Mouse (Mus musculus) brain, embryonic 18.5 days (tissue): ENCODE measurements at regions not wholly inside any gene's neighbourhood (a gene's known extent, or its start where the extent isn't known, plus 50 kb on each side); places are given as distances from the start of the nearest gene placed in this dataset.

Source experiments
- DNase-seq: peaks from one replicate; pipeline ENCODE4 v3.0.0-alpha.2; 2012; ENCODE audit warnings: low read depth, low spot score

- no peak for DNase-seq
These were observed 60.3 kb downstream of the Pcdh20 start for GRCm38 (mm10) chr14:88410722-88411437.

GRCm38 (mm10) chr14:88399270-88399669, 71.9 kb downstream of the Pcdh20 start:
- no peak for DNase-seq

- no peak for DNase-seq
These were observed 74.0 kb downstream of the Pcdh20 start for GRCm38 (mm10) chr14:88397187-88397586.

GRCm38 (mm10) chr14:88395016-88395415, 76.2 kb downstream of the Pcdh20 start:
- DNase-seq: no peak

GRCm38 (mm10) chr14:88384553-88384952, 86.6 kb downstream of the Pcdh20 start:
- DNase-seq: peak; percentile 24

- DNase-seq: peak; percentile 28
These were observed 124.0 kb downstream of the Pcdh20 start for GRCm38 (mm10) chr14:88347177-88347576.

- no peak for DNase-seq
These were observed 133.9 kb downstream of the Pcdh20 start for GRCm38 (mm10) chr14:88337304-88337703.

- DNase-seq: no peak
These were observed 140.6 kb downstream of the Pcdh20 start for GRCm38 (mm10) chr14:88330613-88331012.

- DNase-seq: no peak
These were observed 144.8 kb downstream of the Pcdh20 start for GRCm38 (mm10) chr14:88326411-88326810.

GRCm38 (mm10) chr14:88278327-88278726, 192.9 kb downstream of the Pcdh20 start:
- no peak for DNase-seq

- DNase-seq: no peak
These were observed 206.4 kb downstream of the Pcdh20 start for GRCm38 (mm10) chr14:88264771-88265170.

- no peak for DNase-seq
These were observed 212.2 kb downstream of the Pcdh20 start for GRCm38 (mm10) chr14:88259034-88259433.

- DNase-seq: no peak
These were observed 216.1 kb downstream of the Pcdh20 start for GRCm38 (mm10) chr14:88255131-88255530.
